8 mouse cellular contexts compared by ENCODE assay signal in the genomic region with DNA sequence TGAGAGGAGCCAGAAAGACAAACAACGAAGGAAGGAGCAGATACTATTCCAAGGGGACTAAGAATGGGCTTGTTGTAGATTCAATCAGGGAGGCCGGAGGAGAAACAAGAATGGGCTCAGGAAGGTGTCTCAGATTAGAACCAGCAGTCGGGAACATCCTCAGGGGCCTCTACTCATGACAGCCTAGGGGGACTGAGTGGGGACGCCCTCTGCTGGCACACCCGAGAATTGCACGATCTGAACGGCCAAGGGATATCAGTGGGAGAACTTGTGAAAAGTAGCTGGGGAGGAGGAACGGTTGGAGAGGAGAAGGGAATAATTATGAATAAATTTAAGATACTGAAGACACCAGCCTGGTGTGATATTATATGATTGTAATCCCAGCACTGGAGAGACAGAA. TPM values are rescaled to one million over a fixed set of nuclear protein-coding genes. Genes with fewer than 3 reads are reported as not detected.
DNase-seq lines count a peak whose midpoint lies in the region; ATAC-seq and TF ChIP-seq lines count a peak whose summit lies in the region.

No protein-coding gene starts in this region.

- H3K9ac ChIP-seq in forebrain, postnatal 0 days = no peak overlapping the region
- no peak overlapping the region for H3K9ac ChIP-seq in forebrain, embryonic 12.5 days
- H3K9ac ChIP-seq in heart, embryonic 13.5 days = peak overlapping the region; percentile 57
- no peak overlapping the region for H3K9ac ChIP-seq in stomach, postnatal 0 days (ENCODE audit: low read length)

- WGBS in forebrain, postnatal 0 days = 9% methylated on average over 8 of the region's 8 CpGs
- WGBS in forebrain, embryonic 12.5 days = 11% methylated on average over 8 of the region's 8 CpGs
- WGBS in heart, embryonic 13.5 days = 7% methylated on average over 8 of the region's 8 CpGs
- WGBS in stomach, postnatal 0 days = 6% methylated on average over 8 of the region's 8 CpGs

- H3K9me3 ChIP-seq in forebrain, postnatal 0 days (ENCODE audit: low read length) = no peaks in the 10 kb centered on the region
- H3K9me3 ChIP-seq in forebrain, embryonic 12.5 days = no peaks in the 10 kb centered on the region
- no peaks in the 10 kb centered on the region for H3K9me3 ChIP-seq in heart, embryonic 13.5 days
- no peaks in the 10 kb centered on the region for H3K9me3 ChIP-seq in stomach, postnatal 0 days (ENCODE audit: control insufficient read depth, low read length)

- H3K27me3 ChIP-seq in forebrain, postnatal 0 days (ENCODE audit: insufficient read depth, low read length) = no peaks in the 10 kb centered on the region
- peaks cover 20% of the 10 kb centered on the region; the same call in 1 of the 2 replicates for H3K27me3 ChIP-seq in forebrain, embryonic 12.5 days
- peaks cover 23% of the 10 kb centered on the region for H3K27me3 ChIP-seq in heart, embryonic 13.5 days (replicated peaks)
- no peaks in the 10 kb centered on the region for H3K27me3 ChIP-seq in stomach, postnatal 0 days (ENCODE audit: control insufficient read depth, insufficient read depth, low read length)

- H3K4me1 ChIP-seq in forebrain, postnatal 0 days (ENCODE audit: insufficient read depth) = peaks cover 7% of the 10 kb centered on the region; the same call in 1 of the 2 replicates
- peaks cover 27% of the 10 kb centered on the region for H3K4me1 ChIP-seq in forebrain, embryonic 12.5 days
- peaks cover 47% of the 10 kb centered on the region for H3K4me1 ChIP-seq in heart, embryonic 13.5 days
- no peaks in the 10 kb centered on the region for H3K4me1 ChIP-seq in stomach, postnatal 0 days (replicated peaks; ENCODE audit: control insufficient read depth, insufficient read depth)

- H3K4me2 ChIP-seq in forebrain, postnatal 0 days (ENCODE audit: low read depth) = no peak overlapping the region
- H3K4me2 ChIP-seq in forebrain, embryonic 12.5 days = no peak overlapping the region
- H3K4me2 ChIP-seq in heart, embryonic 13.5 days = peak overlapping the region; percentile 93
- H3K4me2 ChIP-seq in stomach, postnatal 0 days (replicated peaks; ENCODE audit: low read depth) = peak overlapping the region; percentile 20; the same call in 1 of the 2 replicates

- no peak for TF ChIP-seq EP300 in stomach, postnatal 0 days (optimal IDR thresholded peaks at IDR 0.05)

- DNase-seq in forebrain, postnatal 0 days = peak; percentile 83
- DNase-seq in ZHBTc4 (ENCODE audit: low read depth, low spot score) = peak; percentile 90
- DNase-seq in embryo, embryonic 11 days = peak; percentile 73
- peak; percentile 77 to 82 for DNase-seq in layer of hippocampus, postnatal 36 days
- DNase-seq in stomach, postnatal 0 days (ENCODE audit: low spot score) = peak; percentile 78

- peaks cover 25% of the 10 kb centered on the region for H3K36me3 ChIP-seq in forebrain, postnatal 0 days (ENCODE audit: insufficient read depth)
- peaks cover 32% of the 10 kb centered on the region for H3K36me3 ChIP-seq in forebrain, embryonic 12.5 days (replicated peaks)
- peaks cover 43% of the 10 kb centered on the region for H3K36me3 ChIP-seq in heart, embryonic 13.5 days
- H3K36me3 ChIP-seq in stomach, postnatal 0 days (ENCODE audit: control insufficient read depth, insufficient read depth, low read length) = no peaks in the 10 kb centered on the region

- H3K27ac ChIP-seq in forebrain, postnatal 0 days (ENCODE audit: low read depth, low read length) = no peak overlapping the region
- no peak overlapping the region for H3K27ac ChIP-seq in forebrain, embryonic 12.5 days
- H3K27ac ChIP-seq in heart, embryonic 13.5 days (replicated peaks) = no peak overlapping the region
- no peak overlapping the region for H3K27ac ChIP-seq in stomach, postnatal 0 days (replicated peaks)

- no peak for ATAC-seq in forebrain, postnatal 0 days
- ATAC-seq in forebrain, embryonic 12.5 days (ENCODE audit: low FRiP score) = no peak
- no peak for ATAC-seq in heart, embryonic 13.5 days (ENCODE audit: extremely low read depth, insufficient number of reproducible peaks, low FRiP score, low TSS enrichment)
- ATAC-seq in megakaryocyte-erythroid progenitor cell, adult 5-6 weeks (replicated peaks; ENCODE audit: low FRiP score, low TSS enrichment, poor library complexity, severe bottlenecking) = peak; percentile 38; the same call in 1 of the 2 replicates
- no peak for ATAC-seq in stomach, postnatal 0 days (ENCODE audit: low FRiP score, low TSS enrichment)

- H3K4me3 ChIP-seq in forebrain, postnatal 0 days (ENCODE audit: low read depth, low read length) = no peak overlapping the region
- no peak overlapping the region for H3K4me3 ChIP-seq in forebrain, embryonic 12.5 days (replicated peaks)
- peak overlapping the region; percentile 83; the same call in 1 of the 2 replicates for H3K4me3 ChIP-seq in heart, embryonic 13.5 days
- H3K4me3 ChIP-seq in stomach, postnatal 0 days (ENCODE audit: low read depth, low read length) = no peak overlapping the region

- peak; percentile 89 for TF ChIP-seq CTCF in forebrain, postnatal 0 days (IDR thresholded peaks at IDR 0.05; ENCODE audit: low read depth)
- TF ChIP-seq CTCF in stomach, postnatal 0 days (IDR thresholded peaks at IDR 0.05; ENCODE audit: low read depth) = peak; percentile 91

RNA-seq across cellular contexts. Expression of gene Tbkbp1, which starts 4.6 kb away (rescaled TPM):
- total RNA-seq in forebrain, postnatal 0 days (2014; rRNA removed) = 35.8 and 36.4 TPM in 2 replicates
- 9.2 and 9.9 TPM in 2 replicates for polyA plus RNA-seq in forebrain, postnatal 0 days (2015; fragmentation: Nextera tagmentation; extraction: Ambion mirVana)
- 5.7 and 6.5 TPM in 2 replicates for polyA plus RNA-seq in forebrain, embryonic 12.5 days (2016; fragmentation: Nextera tagmentation; extraction: Ambion mirVana)
- 5.5 and 6.6 TPM in 2 replicates for polyA plus RNA-seq in heart, embryonic 13.5 days (2015; fragmentation: Nextera tagmentation; extraction: Ambion mirVana)
- total RNA-seq in layer of hippocampus, postnatal 36 days (2021) = 10 to 100 TPM; 83.8 to 94.3 TPM
- total RNA-seq in megakaryocyte-erythroid progenitor cell, adult 5-6 weeks (2014; fragmentation: Nextera tagmentation) = 0.89 TPM in 1 of 2 replicates, not detected in the other
- 0.23 TPM in 2 replicates for total RNA-seq in megakaryocyte-erythroid progenitor cell, adult 5-6 weeks (2017)
- 1.8 and 2.4 TPM in 2 replicates for polyA plus RNA-seq in stomach, postnatal 0 days (2015; fragmentation: Nextera tagmentation; extraction: Ambion mirVana)

RNA-seq across cellular contexts. Expression of gene Tbx21, which starts 31.6 kb away (rescaled TPM):
- 1.6 and 1.7 TPM in 2 replicates for total RNA-seq in forebrain, postnatal 0 days (2014; rRNA removed)
- polyA plus RNA-seq in forebrain, postnatal 0 days (2015; fragmentation: Nextera tagmentation; extraction: Ambion mirVana) = 2.2 and 2.9 TPM in 2 replicates
- 0.19 and 0.33 TPM in 2 replicates for polyA plus RNA-seq in forebrain, embryonic 12.5 days (2016; fragmentation: Nextera tagmentation; extraction: Ambion mirVana)
- not detected in 2 replicates for polyA plus RNA-seq in heart, embryonic 13.5 days (2015; fragmentation: Nextera tagmentation; extraction: Ambion mirVana)
- under 1 TPM in 1 of 2 experiments, not detected in 1; 0.15 TPM for total RNA-seq in layer of hippocampus, postnatal 36 days (2021)
- total RNA-seq in megakaryocyte-erythroid progenitor cell, adult 5-6 weeks (2014; fragmentation: Nextera tagmentation) = 0.96 and 1.9 TPM in 2 replicates
- total RNA-seq in megakaryocyte-erythroid progenitor cell, adult 5-6 weeks (2017) = 0.30 and 0.61 TPM in 2 replicates
- 0.05 and 0.10 TPM in 2 replicates for polyA plus RNA-seq in stomach, postnatal 0 days (2015; fragmentation: Nextera tagmentation; extraction: Ambion mirVana)

RNA-seq across cellular contexts. Expression of gene Kpnb1, which starts 41.0 kb away (rescaled TPM):
- 112 and 124 TPM in 2 replicates for total RNA-seq in forebrain, postnatal 0 days (2014; rRNA removed)
- 19.2 and 24.6 TPM in 2 replicates for polyA plus RNA-seq in forebrain, postnatal 0 days (2015; fragmentation: Nextera tagmentation; extraction: Ambion mirVana)
- polyA plus RNA-seq in forebrain, embryonic 12.5 days (2016; fragmentation: Nextera tagmentation; extraction: Ambion mirVana) = 71.3 and 73.9 TPM in 2 replicates
- polyA plus RNA-seq in heart, embryonic 13.5 days (2015; fragmentation: Nextera tagmentation; extraction: Ambion mirVana) = 34.0 and 35.2 TPM in 2 replicates
- total RNA-seq in layer of hippocampus, postnatal 36 days (2021) = 100 to 1,000 TPM; 128 to 132 TPM
- 185 and 196 TPM in 2 replicates for total RNA-seq in megakaryocyte-erythroid progenitor cell, adult 5-6 weeks (2014; fragmentation: Nextera tagmentation)
- 436 and 446 TPM in 2 replicates for total RNA-seq in megakaryocyte-erythroid progenitor cell, adult 5-6 weeks (2017)
- 18.5 and 19.2 TPM in 2 replicates for polyA plus RNA-seq in stomach, postnatal 0 days (2015; fragmentation: Nextera tagmentation; extraction: Ambion mirVana)

Comparison
In these comparisons a context has a peak if more than half of its experiments do, and no peak if none do; other contexts are left out.
1. H3K4me2 ChIP-seq: peak in heart, embryonic 13.5 days (single experiment) and stomach, postnatal 0 days (single experiment); none in forebrain, postnatal 0 days (single experiment) and forebrain, embryonic 12.5 days (single experiment).
2. Peak in every context shown above with its lines, with median percentiles within 50 percentile points of each other: DNase-seq.